Mouse (Mus musculus): ENCODE measurements at regions not wholly inside any gene's neighbourhood (a gene's known extent, or its start where the extent isn't known, plus 50 kb on each side); places are given as distances from the start of the nearest gene placed in this dataset.

GRCm38 (mm10) chr4:127712274-127712673 lies 258.5 kb downstream of the CK137956 start:
- WGBS: 95% methylated on average over 10 of the region's 10 CpGs
- Histone ChIP-seq H3K4me3 (ENCODE audit: low read depth, low read length) (no peak overlapping the region), H3K36me3 (ENCODE audit: control insufficient read depth, insufficient read depth, low read length) (no peaks in the 10 kb centered on the region), H3K27me3 (ENCODE audit: control insufficient read depth, insufficient read depth, low read length) (no peaks in the 10 kb centered on the region), H3K27ac (ENCODE audit: insufficient read depth, low read depth, low read length) (no peak overlapping the region), H3K4me1 (ENCODE audit: control insufficient read depth, insufficient read depth, insufficient read length, low read length) (no peaks in the 10 kb centered on the region)
- TF ChIP-seq CTCF (IDR thresholded peaks at IDR 0.05; ENCODE audit: extremely low read depth, insufficient read length, insufficient replicate concordance, low read depth, low read length) (no peak), POLR2A (IDR thresholded peaks at IDR 0.05; ENCODE audit: low read depth, low read length) (no peak)

GRCm38 (mm10) chr4:127710816-127711215 lies 259.9 kb downstream of the CK137956 start:
- H3K27ac ChIP-seq (ENCODE audit: insufficient read depth, low read depth, low read length): no peak overlapping the region
- H3K27me3 ChIP-seq (ENCODE audit: control insufficient read depth, insufficient read depth, low read length): no peaks in the 10 kb centered on the region
- WGBS: 75% methylated on average over 4 of the region's 4 CpGs
- no peaks in the 10 kb centered on the region for H3K4me1 ChIP-seq (ENCODE audit: control insufficient read depth, insufficient read depth, insufficient read length, low read length)
- TF ChIP-seq CTCF (IDR thresholded peaks at IDR 0.05; ENCODE audit: extremely low read depth, insufficient read length, insufficient replicate concordance, low read depth, low read length) (no peak), POLR2A (IDR thresholded peaks at IDR 0.05; ENCODE audit: low read depth, low read length) (no peak)
- no peaks in the 10 kb centered on the region for H3K36me3 ChIP-seq (ENCODE audit: control insufficient read depth, insufficient read depth, low read length)
- H3K4me3 ChIP-seq (ENCODE audit: low read depth, low read length): no peak overlapping the region

GRCm38 (mm10) chr4:127709746-127710145 lies 261.0 kb downstream of the CK137956 start:
- Histone ChIP-seq H3K27me3 (ENCODE audit: control insufficient read depth, insufficient read depth, low read length) (no peaks in the 10 kb centered on the region), H3K4me1 (ENCODE audit: control insufficient read depth, insufficient read depth, insufficient read length, low read length) (no peaks in the 10 kb centered on the region), H3K36me3 (ENCODE audit: control insufficient read depth, insufficient read depth, low read length) (no peaks in the 10 kb centered on the region), H3K27ac (ENCODE audit: insufficient read depth, low read depth, low read length) (no peak overlapping the region), H3K4me3 (ENCODE audit: low read depth, low read length) (no peak overlapping the region)
- TF ChIP-seq POLR2A (IDR thresholded peaks at IDR 0.05; ENCODE audit: low read depth, low read length) (no peak), CTCF (IDR thresholded peaks at IDR 0.05; ENCODE audit: extremely low read depth, insufficient read length, insufficient replicate concordance, low read depth, low read length) (no peak)
- 85% methylated on average over 6 of the region's 6 CpGs for WGBS

- Histone ChIP-seq H3K27me3 (ENCODE audit: control insufficient read depth, insufficient read depth, low read length) (no peaks in the 10 kb centered on the region), H3K4me1 (ENCODE audit: control insufficient read depth, insufficient read depth, insufficient read length, low read length) (no peaks in the 10 kb centered on the region), H3K36me3 (ENCODE audit: control insufficient read depth, insufficient read depth, low read length) (no peaks in the 10 kb centered on the region), H3K27ac (ENCODE audit: insufficient read depth, low read depth, low read length) (no peak overlapping the region), H3K4me3 (ENCODE audit: low read depth, low read length) (no peak overlapping the region)
- WGBS: 63% methylated on average over 3 of the region's 3 CpGs
- TF ChIP-seq CTCF (IDR thresholded peaks at IDR 0.05; ENCODE audit: extremely low read depth, insufficient read length, insufficient replicate concordance, low read depth, low read length) (no peak), POLR2A (IDR thresholded peaks at IDR 0.05; ENCODE audit: low read depth, low read length) (no peak)
These were observed 262.6 kb downstream of the CK137956 start for GRCm38 (mm10) chr4:127708186-127708585.

- 84% methylated on average over 3 of the region's 3 CpGs for WGBS
- TF ChIP-seq POLR2A (IDR thresholded peaks at IDR 0.05; ENCODE audit: low read depth, low read length) (no peak), CTCF (IDR thresholded peaks at IDR 0.05; ENCODE audit: extremely low read depth, insufficient read length, insufficient replicate concordance, low read depth, low read length) (no peak)
- Histone ChIP-seq H3K4me1 (ENCODE audit: control insufficient read depth, insufficient read depth, insufficient read length, low read length) (no peaks in the 10 kb centered on the region), H3K27me3 (ENCODE audit: control insufficient read depth, insufficient read depth, low read length) (no peaks in the 10 kb centered on the region), H3K4me3 (ENCODE audit: low read depth, low read length) (no peak overlapping the region), H3K36me3 (ENCODE audit: control insufficient read depth, insufficient read depth, low read length) (no peaks in the 10 kb centered on the region), H3K27ac (ENCODE audit: insufficient read depth, low read depth, low read length) (no peak overlapping the region)
These were observed 263.6 kb downstream of the CK137956 start for GRCm38 (mm10) chr4:127707126-127707525.

GRCm38 (mm10) chr4:127701651-127702050 lies 269.1 kb downstream of the CK137956 start:
- Histone ChIP-seq H3K27me3 (ENCODE audit: control insufficient read depth, insufficient read depth, low read length) (no peaks in the 10 kb centered on the region), H3K4me1 (ENCODE audit: control insufficient read depth, insufficient read depth, insufficient read length, low read length) (no peaks in the 10 kb centered on the region), H3K36me3 (ENCODE audit: control insufficient read depth, insufficient read depth, low read length) (no peaks in the 10 kb centered on the region), H3K4me3 (ENCODE audit: low read depth, low read length) (no peak overlapping the region), H3K27ac (ENCODE audit: insufficient read depth, low read depth, low read length) (no peak overlapping the region)
- WGBS: 88% methylated on average over 11 of the region's 11 CpGs
- TF ChIP-seq CTCF (IDR thresholded peaks at IDR 0.05; ENCODE audit: extremely low read depth, insufficient read length, insufficient replicate concordance, low read depth, low read length) (no peak), POLR2A (IDR thresholded peaks at IDR 0.05; ENCODE audit: low read depth, low read length) (no peak)

GRCm38 (mm10) chr4:127689986-127690385 lies 280.8 kb downstream of the CK137956 start:
- WGBS: 64% methylated on average over 4 of the region's 4 CpGs
- H3K4me1 ChIP-seq (ENCODE audit: control insufficient read depth, insufficient read depth, insufficient read length, low read length): no peaks in the 10 kb centered on the region
- no peaks in the 10 kb centered on the region for H3K36me3 ChIP-seq (ENCODE audit: control insufficient read depth, insufficient read depth, low read length)
- no peak for TF ChIP-seq CTCF (IDR thresholded peaks at IDR 0.05; ENCODE audit: extremely low read depth, insufficient read length, insufficient replicate concordance, low read depth, low read length)
- no peak for TF ChIP-seq POLR2A (IDR thresholded peaks at IDR 0.05; ENCODE audit: low read depth, low read length)
- H3K4me3 ChIP-seq (ENCODE audit: low read depth, low read length): no peak overlapping the region
- no peak overlapping the region for H3K27ac ChIP-seq (ENCODE audit: insufficient read depth, low read depth, low read length)
- H3K27me3 ChIP-seq (ENCODE audit: control insufficient read depth, insufficient read depth, low read length): no peaks in the 10 kb centered on the region

GRCm38 (mm10) chr4:127685021-127685420 lies 285.7 kb downstream of the CK137956 start:
- no peak overlapping the region for H3K27ac ChIP-seq (ENCODE audit: insufficient read depth, low read depth, low read length)
- H3K4me1 ChIP-seq (ENCODE audit: control insufficient read depth, insufficient read depth, insufficient read length, low read length): no peaks in the 10 kb centered on the region
- no peak for TF ChIP-seq POLR2A (IDR thresholded peaks at IDR 0.05; ENCODE audit: low read depth, low read length)
- no peak for TF ChIP-seq CTCF (IDR thresholded peaks at IDR 0.05; ENCODE audit: extremely low read depth, insufficient read length, insufficient replicate concordance, low read depth, low read length)
- no peaks in the 10 kb centered on the region for H3K36me3 ChIP-seq (ENCODE audit: control insufficient read depth, insufficient read depth, low read length)
- 66% methylated on average over 3 of the region's 3 CpGs for WGBS
- H3K4me3 ChIP-seq (ENCODE audit: low read depth, low read length): no peak overlapping the region
- no peaks in the 10 kb centered on the region for H3K27me3 ChIP-seq (ENCODE audit: control insufficient read depth, insufficient read depth, low read length)

Measured in small intestine, adult 2 months (tissue).